Mouse (Mus musculus): ENCODE measurements at regions not wholly inside any gene's neighbourhood (a gene's known extent, or its start where the extent isn't known, plus 50 kb on each side); places are given as distances from the start of the nearest gene placed in this dataset.
"Not testable (repeated sequence)": the region's sequence is repeated elsewhere in the genome, so short reads cannot be mapped to it uniquely, and the experiment has no call there.

GRCm38 (mm10) chrX:82249456-82249855 lies 699.2 kb upstream of the Dmd start:
- DNase-seq (ENCODE audit: low read depth, low spot score), result not testable (repeated sequence)

GRCm38 (mm10) chrX:82282376-82282775 lies 666.3 kb upstream of the Dmd start:
- DNase-seq (ENCODE audit: low read depth, low spot score), result not testable (repeated sequence)

GRCm38 (mm10) chrX:82310764-82311492 lies 637.7 kb upstream of the Dmd start:
- peak; percentile 26 for DNase-seq (ENCODE audit: low read depth, low spot score)

Measured in telencephalon, adult 2 months (tissue).